Mouse (Mus musculus): ENCODE measurements around the gene Ninj2.

GRCm38 (mm10) chr6:120108061-120108460, 14.9 kb downstream of the Ninj2 start:
- no peak for TF ChIP-seq CTCF (IDR thresholded peaks at IDR 0.05)
- no peak for TF ChIP-seq EP300 (IDR thresholded peaks at IDR 0.05)
